In genomic region chr8:94385506-94386213, GRCm38 (mm10) we compare ENCODE assay signal across 8 mouse cellular contexts. TPM values are rescaled to one million over a fixed set of nuclear protein-coding genes. Genes with fewer than 3 reads are reported as not detected.
DNase-seq lines count a peak whose midpoint lies in the region; ATAC-seq lines count a peak whose summit lies in the region.

No protein-coding gene starts in this region.

- peak overlapping the region; percentile 59; the same call in 1 of the 2 replicates for H3K27ac ChIP-seq in kidney, embryonic 14.5 days (ENCODE audit: low read depth, low read length)
- peak overlapping the region; percentile 89 for H3K27ac ChIP-seq in hindbrain, embryonic 12.5 days
- peak overlapping the region; percentile 95 for H3K27ac ChIP-seq in midbrain, embryonic 13.5 days

- DNase-seq in kidney, postnatal 36 days, result no peak
- DNase-seq in yolk sac, embryonic 10.5 days (ENCODE audit: low spot score), result no peak
- DNase-seq in embryo, embryonic 10.5 days (ENCODE audit: low spot score), result no peak
- no peak for DNase-seq in left cerebral cortex, adult 8-10 months (ENCODE audit: low spot score in 2 of 2)

- 0 out of 2 replicates have a peak, but pooled peaks cover 2% of the 10 kb centered on the region for H3K9me3 ChIP-seq in kidney, embryonic 14.5 days (ENCODE audit: control insufficient read depth, low read length)
- no peaks in the 10 kb centered on the region for H3K9me3 ChIP-seq in hindbrain, embryonic 12.5 days (replicated peaks)
- no peaks in the 10 kb centered on the region for H3K9me3 ChIP-seq in midbrain, embryonic 13.5 days

- peak overlapping the region; percentile 66 for H3K4me3 ChIP-seq in kidney, embryonic 14.5 days (ENCODE audit: low read length)
- H3K4me3 ChIP-seq in hindbrain, embryonic 12.5 days, result peak overlapping the region; percentile 82
- H3K4me3 ChIP-seq in midbrain, embryonic 13.5 days (replicated peaks), result peak overlapping the region; percentile 88

- peak overlapping the region; percentile 73 for H3K4me2 ChIP-seq in kidney, embryonic 14.5 days (replicated peaks; ENCODE audit: low read depth, low read length)
- H3K4me2 ChIP-seq in hindbrain, embryonic 12.5 days (replicated peaks), result peak overlapping the region; percentile 86
- H3K4me2 ChIP-seq in midbrain, embryonic 13.5 days (replicated peaks), result peak overlapping the region; percentile 92

- H3K36me3 ChIP-seq in kidney, embryonic 14.5 days (ENCODE audit: control insufficient read depth, insufficient read depth, low read length), result peaks cover 14% of the 10 kb centered on the region
- peaks cover 13% of the 10 kb centered on the region for H3K36me3 ChIP-seq in hindbrain, embryonic 12.5 days
- peaks cover 13% of the 10 kb centered on the region for H3K36me3 ChIP-seq in midbrain, embryonic 13.5 days

- ATAC-seq in kidney, embryonic 14.5 days (ENCODE audit: low FRiP score, low TSS enrichment), result peak; percentile 14
- ATAC-seq in common myeloid progenitor, adult 5-6 weeks (replicated peaks; ENCODE audit: low read depth, poor library complexity, severe bottlenecking), result peak; percentile 16
- ATAC-seq in hindbrain, embryonic 12.5 days (ENCODE audit: low FRiP score), result peak; percentile 44
- ATAC-seq in midbrain, embryonic 13.5 days, result peak; percentile 43

- peak overlapping the region; percentile 85 for H3K9ac ChIP-seq in kidney, embryonic 14.5 days (ENCODE audit: low read depth, low read length)
- peak overlapping the region; percentile 82 for H3K9ac ChIP-seq in hindbrain, embryonic 12.5 days
- H3K9ac ChIP-seq in midbrain, embryonic 13.5 days (replicated peaks), result peak overlapping the region; percentile 92

- H3K4me1 ChIP-seq in kidney, embryonic 14.5 days (ENCODE audit: control insufficient read depth, insufficient read depth, low read length), result peaks cover 13% of the 10 kb centered on the region; the same call in 1 of the 2 replicates
- H3K4me1 ChIP-seq in hindbrain, embryonic 12.5 days, result peaks cover 15% of the 10 kb centered on the region
- peaks cover 19% of the 10 kb centered on the region for H3K4me1 ChIP-seq in midbrain, embryonic 13.5 days (replicated peaks)

- WGBS in kidney, embryonic 14.5 days, result 22% methylated on average over 20 of the region's 20 CpGs
- 25% methylated on average over 20 of the region's 20 CpGs for WGBS in hindbrain, embryonic 12.5 days
- 30% methylated on average over 20 of the region's 20 CpGs for WGBS in midbrain, embryonic 13.5 days

- no peaks in the 10 kb centered on the region for H3K27me3 ChIP-seq in kidney, embryonic 14.5 days (ENCODE audit: control insufficient read depth, insufficient read depth, low read length)
- H3K27me3 ChIP-seq in hindbrain, embryonic 12.5 days, result no peaks in the 10 kb centered on the region; the same call in 1 of the 2 replicates
- no peaks in the 10 kb centered on the region for H3K27me3 ChIP-seq in midbrain, embryonic 13.5 days

RNA-seq across cellular contexts. Expression of gene Herpud1, which starts 0.6 kb away (rescaled TPM):
- 53.7 and 61.2 TPM in 2 replicates for polyA plus RNA-seq in kidney, embryonic 14.5 days (2014; fragmentation: Nextera tagmentation; extraction: Ambion mirVana)
- 71.4 and 79.8 TPM in 2 replicates for total RNA-seq in common myeloid progenitor, adult 5-6 weeks (2017)
- 52.5 and 56.8 TPM in 2 replicates for polyA plus RNA-seq in hindbrain, embryonic 12.5 days (2016; fragmentation: Nextera tagmentation; extraction: Ambion mirVana)
- 58.2 and 60.0 TPM in 2 replicates for polyA plus RNA-seq in midbrain, embryonic 13.5 days (2015; fragmentation: Nextera tagmentation; extraction: Ambion mirVana)
- total RNA-seq in left cerebral cortex, adult 8-10 months (2022), result 10 to 100 TPM; 68.9 to 76.1 (median 73.2) TPM

RNA-seq across cellular contexts. Expression of gene Nlrc5, which starts 48.5 kb away (rescaled TPM):
- polyA plus RNA-seq in kidney, embryonic 14.5 days (2014; fragmentation: Nextera tagmentation; extraction: Ambion mirVana), result 0.10 and 0.70 TPM in 2 replicates
- total RNA-seq in common myeloid progenitor, adult 5-6 weeks (2017), result 42.9 and 52.2 TPM in 2 replicates
- 0.06 and 0.23 TPM in 2 replicates for polyA plus RNA-seq in hindbrain, embryonic 12.5 days (2016; fragmentation: Nextera tagmentation; extraction: Ambion mirVana)
- polyA plus RNA-seq in midbrain, embryonic 13.5 days (2015; fragmentation: Nextera tagmentation; extraction: Ambion mirVana), result 0.27 and 0.28 TPM in 2 replicates
- 1 to 10 TPM in 3 of 4 experiments, under 1 TPM in 1; 0.81 to 3.7 (median 2.6) TPM for total RNA-seq in left cerebral cortex, adult 8-10 months (2022)

RNA-seq across cellular contexts. Expression of gene Slc12a3, which starts 56.7 kb away (rescaled TPM):
- polyA plus RNA-seq in kidney, embryonic 14.5 days (2014; fragmentation: Nextera tagmentation; extraction: Ambion mirVana), result 0.39 and 0.51 TPM in 2 replicates
- total RNA-seq in common myeloid progenitor, adult 5-6 weeks (2017), result 0.49 TPM in 1 of 2 replicates, not detected in the other
- polyA plus RNA-seq in hindbrain, embryonic 12.5 days (2016; fragmentation: Nextera tagmentation; extraction: Ambion mirVana), result not detected in 2 replicates
- 0.09 and 0.12 TPM in 2 replicates for polyA plus RNA-seq in midbrain, embryonic 13.5 days (2015; fragmentation: Nextera tagmentation; extraction: Ambion mirVana)
- total RNA-seq in left cerebral cortex, adult 8-10 months (2022), result under 1 TPM; 0.20 to 0.57 (median 0.48) TPM
